Mouse (Mus musculus) testis, postnatal 10 days (tissue): ENCODE data around the gene Fam98b.

Source experiments
- DNase-seq: peaks from one replicate; pipeline ENCODE4 v3.0.0; 2021; ENCODE audit warnings: low spot score

The Fam98b gene

DNA sequence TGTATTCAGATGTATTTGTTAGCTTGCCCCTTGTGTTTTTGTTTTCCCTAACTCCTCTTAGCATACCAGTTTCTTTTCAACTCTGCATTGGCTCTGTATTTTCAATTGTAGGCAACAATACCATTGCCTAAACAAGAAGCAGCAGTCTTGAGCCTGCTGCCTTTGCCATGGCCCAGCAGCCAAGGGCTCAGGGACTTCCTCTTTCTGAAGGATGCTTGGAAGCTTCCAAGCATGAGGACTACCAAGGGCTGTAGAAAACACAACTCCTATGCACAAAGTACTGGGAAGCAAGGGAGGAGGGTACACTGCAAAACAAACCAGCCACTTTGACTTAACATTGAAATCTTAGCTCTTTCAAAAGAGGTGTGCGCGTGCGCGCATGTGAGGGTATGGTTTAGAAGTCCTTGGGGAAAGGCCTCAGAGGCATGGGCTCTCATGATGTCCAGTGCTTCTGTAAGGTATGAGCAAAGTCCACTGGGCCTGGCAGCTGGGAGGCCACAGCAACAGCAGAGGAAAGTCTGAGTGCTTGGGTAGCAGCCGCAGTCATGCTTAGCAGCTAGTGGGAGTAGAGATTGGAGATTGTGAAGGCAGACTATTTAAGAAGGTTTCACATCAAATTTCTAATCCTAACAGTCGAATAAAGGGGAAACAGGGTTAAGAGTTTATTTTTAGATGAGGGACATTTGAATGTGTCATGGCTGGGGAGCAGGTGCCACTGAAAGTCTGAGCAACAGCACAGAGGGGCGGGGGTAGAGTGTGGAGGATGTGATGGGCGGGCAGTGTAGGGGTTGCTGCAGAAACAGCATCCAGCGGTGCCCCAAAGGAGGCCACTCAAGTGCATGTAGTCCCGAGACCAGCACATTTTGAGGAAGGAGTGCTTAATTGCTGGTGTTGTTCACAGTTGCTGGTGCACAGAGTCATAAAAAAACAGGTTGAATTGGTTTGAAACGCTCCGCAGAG, 54.1 kb downstream of the Fam98b start:
- DNase-seq, result no peak

DNA sequence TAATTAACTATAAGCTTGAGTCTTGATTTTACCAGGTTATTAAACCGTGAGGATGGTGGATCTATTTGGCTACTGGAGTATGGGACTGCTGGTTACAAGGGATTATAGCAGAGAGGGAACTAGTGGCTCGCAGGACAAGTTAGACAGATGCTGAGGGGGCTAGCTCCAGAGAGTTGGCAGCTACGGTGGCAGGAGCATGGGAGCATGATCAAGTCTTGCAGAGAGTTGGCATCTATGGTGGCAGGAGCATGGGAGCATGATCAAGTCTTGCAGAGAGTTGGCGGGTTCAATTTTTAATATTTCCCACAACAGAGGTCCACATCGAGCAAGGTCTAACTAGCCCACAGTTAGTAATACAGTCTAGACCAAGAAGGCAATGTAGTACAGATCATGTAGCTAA, 55.4 kb downstream of the Fam98b start:
- no peak for DNase-seq

DNA sequence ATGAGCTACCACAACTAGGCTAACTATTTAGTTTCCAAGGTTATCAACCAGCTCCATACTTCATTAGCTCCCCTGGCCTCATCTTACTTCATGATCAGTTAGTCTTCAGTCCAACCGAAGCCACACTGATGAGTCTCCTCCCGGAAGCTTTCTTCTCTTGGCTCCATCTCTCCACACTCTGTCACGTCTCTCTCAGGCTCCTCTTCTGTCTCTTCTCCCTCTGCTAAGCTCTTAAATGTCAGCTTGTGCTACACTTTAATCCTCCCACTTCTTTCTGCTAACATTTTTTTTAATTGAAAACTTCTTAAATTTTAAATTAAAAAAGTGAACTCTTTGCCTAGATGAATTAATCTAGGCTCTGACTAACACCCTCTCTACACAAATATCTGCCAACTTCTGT, 58.4 kb downstream of the Fam98b start:
- no peak for DNase-seq

DNA sequence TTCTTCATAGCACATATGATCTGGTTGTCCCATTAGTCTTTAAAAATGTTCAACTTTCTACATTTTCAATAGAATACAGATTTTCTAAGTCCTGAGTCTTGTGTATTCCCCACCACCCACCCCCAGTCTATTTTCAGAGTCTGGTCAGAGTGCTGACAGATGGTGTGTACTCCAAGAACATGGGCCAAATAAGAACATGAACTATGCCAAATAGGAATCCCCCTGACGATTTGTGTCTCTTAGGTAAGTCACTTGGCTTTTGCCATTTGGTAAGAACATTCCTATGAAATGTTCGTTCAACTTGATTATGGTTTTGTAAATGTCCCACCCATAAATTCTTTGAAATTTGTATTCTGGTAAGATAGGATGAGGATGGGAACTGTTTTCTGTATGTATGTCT, 59.5 kb downstream of the Fam98b start:
- DNase-seq, result no peak

DNA sequence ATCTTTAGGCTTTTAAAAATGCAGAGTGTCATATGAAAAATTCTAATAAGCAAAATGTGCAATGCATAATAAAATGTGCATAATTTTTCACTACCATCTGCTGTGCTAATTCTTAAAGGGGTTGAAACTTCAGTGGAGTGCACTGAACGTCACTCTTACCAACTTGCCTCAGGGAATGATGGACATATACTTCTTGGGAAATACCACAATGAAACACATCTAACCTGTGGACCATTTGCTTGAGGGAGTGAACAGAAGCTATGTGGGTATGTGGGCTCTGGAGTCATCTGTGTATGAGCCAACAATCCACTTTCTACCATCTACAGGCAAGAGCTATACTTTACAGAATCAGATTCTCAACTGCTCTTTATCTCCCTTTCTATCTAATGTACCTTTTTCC, 61.8 kb downstream of the Fam98b start:
- DNase-seq, result no peak

DNA sequence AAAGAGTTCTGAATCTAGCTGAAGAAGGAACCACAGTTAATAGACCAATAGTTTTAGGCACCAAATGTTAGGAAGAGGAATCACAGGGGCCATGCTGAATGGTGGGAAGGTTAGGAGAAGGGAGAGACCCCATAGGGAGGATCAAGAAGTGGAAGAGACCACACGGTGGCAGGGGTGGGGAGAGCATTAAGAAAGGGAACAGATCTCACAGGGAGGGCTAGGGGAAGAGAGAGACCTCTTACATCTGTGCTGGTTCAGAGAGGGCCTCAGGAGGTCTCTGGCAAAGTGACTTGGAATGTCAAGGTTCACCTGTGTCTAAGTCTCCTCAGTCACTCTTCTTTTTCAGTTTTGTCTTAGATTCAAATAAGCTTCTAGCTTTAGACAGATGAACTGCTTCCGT, 62.5 kb downstream of the Fam98b start:
- no peak for DNase-seq

DNA sequence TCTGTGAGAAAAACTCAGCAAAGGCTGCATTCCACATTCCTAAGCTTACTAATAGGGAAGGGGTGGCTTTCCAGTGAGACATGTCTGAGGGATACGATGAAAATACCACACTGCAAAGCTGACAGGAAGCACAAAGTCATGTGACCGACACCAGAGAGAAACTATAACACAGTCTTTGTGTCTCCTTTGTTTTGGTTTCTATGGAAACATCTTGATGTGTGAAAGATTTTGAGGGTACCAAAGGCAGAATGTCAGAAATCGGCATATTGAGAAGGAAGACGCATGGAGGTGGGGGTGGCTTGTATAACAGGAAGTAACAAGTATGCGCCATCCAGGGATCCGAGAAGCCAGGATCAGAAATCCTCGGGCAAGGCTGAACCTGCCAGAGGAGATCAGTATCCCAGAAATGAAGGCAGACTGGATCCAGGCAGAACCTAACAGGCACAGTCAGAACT, 62.9 kb downstream of the Fam98b start:
- no peak for DNase-seq

DNA sequence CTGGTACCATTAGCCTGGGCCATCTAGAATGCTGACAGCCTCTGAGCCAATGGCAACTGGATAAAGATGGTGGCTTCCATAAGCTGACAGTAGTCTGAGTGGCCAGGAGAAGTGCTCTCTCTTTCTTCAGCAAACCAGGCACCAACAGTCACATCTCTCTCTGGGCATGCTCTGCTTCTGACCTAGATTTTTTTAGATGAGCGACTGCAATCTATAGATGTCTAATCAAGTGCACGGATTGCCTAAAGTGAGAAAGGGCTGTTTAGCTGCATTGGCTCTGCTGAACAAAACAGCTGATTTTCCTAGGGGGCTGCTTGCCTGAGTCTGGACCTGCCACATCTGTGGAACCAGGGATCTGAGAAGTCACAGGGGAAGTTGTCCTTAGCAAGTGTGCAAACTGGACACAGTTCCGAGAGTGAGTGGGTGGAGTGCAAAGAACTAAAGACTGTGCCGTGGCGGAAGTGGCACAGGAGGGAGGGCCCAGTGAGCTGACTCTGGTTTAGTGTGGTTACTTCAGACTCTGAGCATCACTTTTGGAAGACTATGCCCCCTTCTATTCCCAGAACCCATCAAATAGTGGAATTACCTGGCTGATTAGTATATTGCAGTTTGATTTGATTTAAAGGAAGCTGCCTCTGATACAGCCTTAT, 64.2 kb downstream of the Fam98b start:
- DNase-seq, result no peak

DNA sequence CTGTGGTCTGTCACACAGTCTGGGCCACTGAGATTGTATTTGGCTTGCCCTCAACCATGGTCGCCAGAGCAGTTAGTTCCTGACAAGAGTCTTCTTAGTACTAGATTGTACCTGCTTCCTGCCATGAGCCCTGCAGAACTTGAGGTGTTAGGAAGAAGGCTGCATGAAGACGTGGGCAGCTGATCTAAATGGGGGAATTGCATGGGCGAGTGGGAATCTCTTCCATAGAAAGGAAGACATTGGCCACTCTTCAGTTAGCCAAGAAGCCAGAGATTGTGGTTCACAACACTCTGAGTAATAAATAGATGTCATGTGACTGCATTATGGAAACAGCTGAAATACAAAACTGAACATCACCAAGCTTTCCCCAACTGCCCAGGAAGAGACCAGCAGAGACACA, 69.5 kb downstream of the Fam98b start:
- no peak for DNase-seq
